Mouse (Mus musculus) lung, embryonic 14.5 days (tissue): ENCODE measurements around the gene Rhoh. TPM values are rescaled to one million over a fixed set of nuclear protein-coding genes. Genes with fewer than 3 reads are reported as not detected.
A peak's percentile ranks its signal among the peaks of the same experiment; 100 is the strongest.

Experiments
- ATAC-seq: fragments of 200-750 bp; cut with Nextera tagmentation; 2 replicates; pipeline ENCODE4 v1.8.0; 2017; ENCODE audit warnings: mild to moderate bottlenecking, moderate TSS enrichment, moderate library complexity; ENCODE audit not compliant: insufficient read depth
- DNase-seq: peaks from one replicate; pipeline ENCODE4 v3.0.0-alpha.2; 2015
- H3K27ac ChIP-seq: fragments of 300-500 bp; sonication (generic); 2 replicates; pipeline ENCODE4 v1.5.1; 2014; ENCODE audit warnings: low read depth, mild to moderate bottlenecking, moderate library complexity
- H3K27me3 ChIP-seq: fragments of 300-500 bp; sonication (generic); 2 replicates; pipeline ENCODE4 v1.6.1; 2014; ENCODE audit warnings: low read length, control low read depth; ENCODE audit not compliant: insufficient read depth
- H3K36me3 ChIP-seq: fragments of 300-500 bp; sonication (generic); 2 replicates; pipeline ENCODE4 v1.6.1; 2014; ENCODE audit warnings: control low read depth; ENCODE audit not compliant: insufficient read depth
- H3K4me1 ChIP-seq: fragments of 300-500 bp; sonication (generic); 2 replicates; pipeline ENCODE4 v1.6.1; 2014; ENCODE audit warnings: antibody characterized with exemption, control low read depth; ENCODE audit not compliant: insufficient read depth
- H3K4me2 ChIP-seq: fragments of 300-500 bp; sonication (generic); 2 replicates; pipeline ENCODE4 v1.6.1; 2014; ENCODE audit warnings: mild to moderate bottlenecking
- H3K4me3 ChIP-seq: fragments of 300-500 bp; sonication (generic); 2 replicates; pipeline ENCODE4 v1.5.1; 2014; ENCODE audit warnings: low read depth, low read length
- H3K9ac ChIP-seq: fragments of 300-500 bp; sonication (generic); 2 replicates; pipeline ENCODE4 v1.6.1; 2014
- H3K9me3 ChIP-seq: fragments of 300-500 bp; sonication (generic); 2 replicates; pipeline ENCODE4 v1.6.1; 2016; ENCODE audit warnings: low read depth, low read length, control low read depth
- CTCF ChIP-seq: IDR thresholded peaks from 2 replicates; pipeline ENCODE4 v1.5.1; 2016; ENCODE audit warnings: antibody characterized with exemption, low read depth
- WGBS: fragments of 180-500 bp; shearing (Covaris S2); extraction: QIAGEN DNeasy Blood & Tissue Kit; methylation state at CpG from one replicate; pipeline ENCODE4 v1.1.7; 2014; 5-methylcytosine and 5-hydroxymethylcytosine counted together
- polyA plus RNA-seq: library from polyadenylated mRNA; unstranded; fragments of >200 nt; fragmentation: Nextera tagmentation; extraction: Ambion mirVana; gene quantifications from 2 replicates; pipeline ENCODE4 v1.2.1, GENCODE M21; 2014

Rhoh gene
- polyA plus RNA-seq, 1 experiment from 2014 or later = 0.76 TPM

- Histone ChIP-seq H3K36me3 (no peaks in the 10 kb centered on the region), H3K27ac (no peak overlapping the region), H3K4me2 (no peak overlapping the region), H3K27me3 (no peaks in the 10 kb centered on the region), H3K4me1 (no peaks in the 10 kb centered on the region), H3K4me3 (no peak overlapping the region), H3K9me3 (no peaks in the 10 kb centered on the region), H3K9ac (no peak overlapping the region)
- WGBS = 85% methylated on average over 2 of the region's 2 CpGs
- TF ChIP-seq CTCF = no peak
- ATAC-seq (no peak), DNase-seq (no peak)
Measured at GRCm38 (mm10) chr5:65881254-65881653, 20.2 kb downstream of the Rhoh start.

GRCm38 (mm10) chr5:65882476-65883205 is 21.6 kb downstream of the Rhoh start:
- Histone ChIP-seq H3K36me3 (no peaks in the 10 kb centered on the region), H3K4me1 (no peaks in the 10 kb centered on the region), H3K27me3 (no peaks in the 10 kb centered on the region), H3K27ac (no peak overlapping the region), H3K9me3 (no peaks in the 10 kb centered on the region), H3K4me2 (no peak overlapping the region), H3K9ac (no peak overlapping the region), H3K4me3 (no peak overlapping the region)
- no peak for DNase-seq
- WGBS = 77% methylated on average over 10 of the region's 10 CpGs
- ATAC-seq = no peak
- no peak for TF ChIP-seq CTCF

GRCm38 (mm10) chr5:65883355-65883754 is 22.3 kb downstream of the Rhoh start:
- H3K4me1 ChIP-seq = no peaks in the 10 kb centered on the region
- H3K4me3 ChIP-seq = no peak overlapping the region
- ATAC-seq (no peak), DNase-seq (peak; percentile 47)
- no peak overlapping the region for H3K9ac ChIP-seq
- 49% methylated on average over 5 of the region's 5 CpGs for WGBS
- H3K27me3 ChIP-seq = no peaks in the 10 kb centered on the region
- no peak overlapping the region for H3K4me2 ChIP-seq
- no peaks in the 10 kb centered on the region for H3K9me3 ChIP-seq
- no peak overlapping the region for H3K27ac ChIP-seq
- no peak for TF ChIP-seq CTCF
- no peaks in the 10 kb centered on the region for H3K36me3 ChIP-seq

- no peak for TF ChIP-seq CTCF
- Histone ChIP-seq H3K4me2 (no peak overlapping the region), H3K9ac (no peak overlapping the region), H3K9me3 (no peaks in the 10 kb centered on the region), H3K4me3 (no peak overlapping the region), H3K27me3 (no peaks in the 10 kb centered on the region), H3K4me1 (no peaks in the 10 kb centered on the region), H3K27ac (no peak overlapping the region), H3K36me3 (no peaks in the 10 kb centered on the region)
- no peak for DNase-seq
- ATAC-seq = no peak
- 70% methylated on average over 15 of the region's 15 CpGs for WGBS
Measured at GRCm38 (mm10) chr5:65885699-65886443, 24.9 kb downstream of the Rhoh start.

GRCm38 (mm10) chr5:65888102-65888501 is 27.1 kb downstream of the Rhoh start:
- DNase-seq (no peak), ATAC-seq (no peak)
- no peak for TF ChIP-seq CTCF
- no peak overlapping the region for H3K4me2 ChIP-seq
- H3K27me3 ChIP-seq = no peaks in the 10 kb centered on the region
- no peak overlapping the region for H3K27ac ChIP-seq
- no peak overlapping the region for H3K4me3 ChIP-seq
- WGBS = 84% methylated on average over 5 of the region's 5 CpGs
- H3K9me3 ChIP-seq = no peaks in the 10 kb centered on the region
- no peaks in the 10 kb centered on the region for H3K36me3 ChIP-seq
- no peaks in the 10 kb centered on the region for H3K4me1 ChIP-seq
- H3K9ac ChIP-seq = no peak overlapping the region

- H3K27ac ChIP-seq = no peak overlapping the region
- WGBS = 62% methylated on average over 5 of the region's 5 CpGs
- no peaks in the 10 kb centered on the region for H3K36me3 ChIP-seq
- no peak for DNase-seq
- H3K9me3 ChIP-seq = no peaks in the 10 kb centered on the region
- no peaks in the 10 kb centered on the region for H3K27me3 ChIP-seq
- no peak for TF ChIP-seq CTCF
- H3K4me1 ChIP-seq = no peaks in the 10 kb centered on the region
- no peak overlapping the region for H3K4me2 ChIP-seq
- H3K9ac ChIP-seq = no peak overlapping the region
- H3K4me3 ChIP-seq = no peak overlapping the region
- ATAC-seq = no peak
Measured at GRCm38 (mm10) chr5:65888998-65889397, 28.0 kb downstream of the Rhoh start.

GRCm38 (mm10) chr5:65891251-65891826 is 30.3 kb downstream of the Rhoh start:
- Histone ChIP-seq H3K27ac (no peak overlapping the region), H3K4me1 (no peaks in the 10 kb centered on the region), H3K4me2 (no peak overlapping the region), H3K36me3 (no peaks in the 10 kb centered on the region), H3K9me3 (no peaks in the 10 kb centered on the region), H3K9ac (no peak overlapping the region), H3K4me3 (no peak overlapping the region), H3K27me3 (no peaks in the 10 kb centered on the region)
- TF ChIP-seq CTCF = no peak
- WGBS = 85% methylated on average over 14 of the region's 14 CpGs
- ATAC-seq = no peak
- no peak for DNase-seq
